Mouse (Mus musculus) splenic B cell, adult 2 months (primary cell): ENCODE data around the gene Cpne6.

ENCODE experiments used
- DNase-seq: peaks from one replicate; pipeline ENCODE4 v3.0.0-alpha.2; 2011; ENCODE audit warnings: low read depth, low spot score
- H3K27me3 ChIP-seq: 2 replicates; pipeline ENCODE4 v1.6.1; 2012; ENCODE audit warnings: mild to moderate bottlenecking, low read length, moderate library complexity, mixed read lengths; ENCODE audit not compliant: control insufficient read depth, poor library complexity, insufficient read depth, severe bottlenecking
- H3K36me3 ChIP-seq: 2 replicates; pipeline ENCODE4 v1.6.1; 2012; ENCODE audit warnings: mild to moderate bottlenecking, low read length, moderate library complexity, mixed read lengths; ENCODE audit not compliant: control insufficient read depth, poor library complexity, insufficient read depth, severe bottlenecking

The Cpne6 gene

GRCm38 (mm10) chr14:55520451-55521361 is 10.5 kb downstream of the Cpne6 start:
- H3K36me3 ChIP-seq: no peaks in the 10 kb centered on the region
- peaks cover 3% of the 10 kb centered on the region; the same call in 1 of the 2 replicates for H3K27me3 ChIP-seq
- DNase-seq: peak; percentile 41

GRCm38 (mm10) chr14:55524062-55524461 is 13.8 kb downstream of the Cpne6 start:
- DNase-seq: no peak
- H3K36me3 ChIP-seq: no peaks in the 10 kb centered on the region

GRCm38 (mm10) chr14:55524785-55525184 is 14.5 kb downstream of the Cpne6 start, which contains the start of gene Nrl:
Gene Nrl, minus strand, starts transcription at chr14:55524981.
- H3K27me3 ChIP-seq: peaks cover 3% of the 10 kb centered on the region; the same call in 1 of the 2 replicates
- no peak for DNase-seq
- no peaks in the 10 kb centered on the region for H3K36me3 ChIP-seq

More at GRCm38 (mm10) chr14:55524062-55524461, 13.8 kb downstream of the Cpne6 start:
- H3K27me3 ChIP-seq: peaks cover 3% of the 10 kb centered on the region; the same call in 1 of the 2 replicates

GRCm38 (mm10) chr14:55526674-55527073 is 16.4 kb downstream of the Cpne6 start:
- Histone ChIP-seq H3K27me3 (no peaks in the 10 kb centered on the region), H3K36me3 (no peaks in the 10 kb centered on the region)
- DNase-seq: no peak

GRCm38 (mm10) chr14:55527940-55528339 is 17.7 kb downstream of the Cpne6 start:
- Histone ChIP-seq H3K36me3 (no peaks in the 10 kb centered on the region), H3K27me3 (no peaks in the 10 kb centered on the region)
- DNase-seq: peak; percentile 77

GRCm38 (mm10) chr14:55536116-55536745 is 26.0 kb downstream of the Cpne6 start:
- H3K36me3 ChIP-seq: no peaks in the 10 kb centered on the region
- no peaks in the 10 kb centered on the region for H3K27me3 ChIP-seq
- peak; percentile 61 for DNase-seq

GRCm38 (mm10) chr14:55540067-55540786 is 30.0 kb downstream of the Cpne6 start, which contains the start of gene Pck2:
Gene Pck2, plus strand, starts transcription at chr14:55540266.
- peak; percentile 87 for DNase-seq
- Histone ChIP-seq H3K27me3 (no peaks in the 10 kb centered on the region), H3K36me3 (peaks cover under 1% of the 10 kb centered on the region; the same call in 1 of the 2 replicates)

- no peaks in the 10 kb centered on the region for H3K27me3 ChIP-seq
- DNase-seq: peak; percentile 84
- H3K36me3 ChIP-seq: peaks cover 2% of the 10 kb centered on the region; the same call in 1 of the 2 replicates
These were observed 30.6 kb downstream of the Cpne6 start for GRCm38 (mm10) chr14:55540787-55541321.

- H3K27me3 ChIP-seq: no peaks in the 10 kb centered on the region
- peaks cover 4% of the 10 kb centered on the region; the same call in 1 of the 2 replicates for H3K36me3 ChIP-seq
- DNase-seq: no peak
These were observed 32.0 kb downstream of the Cpne6 start for GRCm38 (mm10) chr14:55542268-55542667.

GRCm38 (mm10) chr14:55544334-55544733 is 34.1 kb downstream of the Cpne6 start:
- peaks cover 16% of the 10 kb centered on the region for H3K36me3 ChIP-seq
- no peaks in the 10 kb centered on the region for H3K27me3 ChIP-seq
- DNase-seq: no peak

GRCm38 (mm10) chr14:55550191-55550590 is 39.9 kb downstream of the Cpne6 start:
- H3K36me3 ChIP-seq: peaks cover 16% of the 10 kb centered on the region
- DNase-seq: no peak
- no peaks in the 10 kb centered on the region for H3K27me3 ChIP-seq

- no peaks in the 10 kb centered on the region for H3K27me3 ChIP-seq
- H3K36me3 ChIP-seq: peaks cover 11% of the 10 kb centered on the region
- no peak for DNase-seq
These were observed 41.1 kb downstream of the Cpne6 start for GRCm38 (mm10) chr14:55551347-55551746.

- no peak for DNase-seq
- Histone ChIP-seq H3K36me3 (peaks cover 11% of the 10 kb centered on the region), H3K27me3 (no peaks in the 10 kb centered on the region)
These were observed 41.5 kb downstream of the Cpne6 start for GRCm38 (mm10) chr14:55551794-55552193.

- no peaks in the 10 kb centered on the region; the same call in 1 of the 2 replicates for H3K27me3 ChIP-seq
- DNase-seq: no peak
These were observed 44.4 kb downstream of the Cpne6 start for GRCm38 (mm10) chr14:55554635-55555034.

More at GRCm38 (mm10) chr14:55554635-55555034, 44.4 kb downstream of the Cpne6 start:
- no peaks in the 10 kb centered on the region for H3K36me3 ChIP-seq
